Mouse (Mus musculus) liver, postnatal 0 days (tissue): ENCODE data around the gene Inhbe. TPM values are rescaled to one million over a fixed set of nuclear protein-coding genes. Genes with fewer than 3 reads are reported as not detected.

Experiments used
- ATAC-seq: fragments of 200-750 bp; cut with Nextera tagmentation; 2 replicates; pipeline ENCODE4 v1.8.0; 2017; ENCODE audit warnings: mild to moderate bottlenecking, moderate library complexity
- DNase-seq: peaks from one replicate; pipeline ENCODE4 v3.0.0-alpha.2; 2016
- H3K27ac ChIP-seq: fragments of 300-500 bp; sonication (generic); 2 replicates; pipeline ENCODE4 v1.5.1; 2014; ENCODE audit warnings: antibody characterized with exemption, moderate library complexity, mild to moderate bottlenecking, low read depth
- H3K27me3 ChIP-seq: fragments of 300-500 bp; sonication (generic); 2 replicates; pipeline ENCODE4 v1.6.1; 2014; ENCODE audit warnings: low read length, control low read depth, mixed read lengths; ENCODE audit not compliant: insufficient read depth
- H3K36me3 ChIP-seq: fragments of 300-500 bp; sonication (generic); replicated peaks from 2 replicates; pipeline ENCODE4 v1.6.1; 2014; ENCODE audit warnings: mild to moderate bottlenecking, control low read depth, low read length, moderate library complexity, mixed read lengths; ENCODE audit not compliant: insufficient read depth
- H3K4me1 ChIP-seq: fragments of 300-500 bp; sonication (generic); 2 replicates; pipeline ENCODE4 v1.6.1; 2014; ENCODE audit warnings: antibody characterized with exemption, mild to moderate bottlenecking, control low read depth; ENCODE audit not compliant: insufficient read depth
- H3K4me2 ChIP-seq: fragments of 300-500 bp; sonication (generic); 2 replicates; pipeline ENCODE4 v1.6.1; 2014; ENCODE audit warnings: low read depth, mild to moderate bottlenecking, low read length, moderate library complexity, mixed read lengths
- H3K4me3 ChIP-seq: fragments of 300-500 bp; sonication (generic); 2 replicates; pipeline ENCODE4 v1.5.1; 2014; ENCODE audit warnings: low read depth, low read length
- H3K9ac ChIP-seq: fragments of 300-500 bp; sonication (generic); replicated peaks from 2 replicates; pipeline ENCODE4 v1.6.1; 2014; ENCODE audit warnings: mild to moderate bottlenecking, moderate library complexity
- H3K9me3 ChIP-seq: fragments of 300-500 bp; sonication (generic); 2 replicates; pipeline ENCODE4 v1.6.1; 2016; ENCODE audit warnings: mild to moderate bottlenecking, control low read depth, low read length, mixed read lengths
- CTCF ChIP-seq: sonication (generic); IDR thresholded peaks from 2 replicates; pipeline ENCODE4 v1.5.1; 2016; ENCODE audit warnings: antibody characterized with exemption, low read depth
- EP300 ChIP-seq: IDR thresholded peaks from 2 replicates; pipeline ENCODE4 v1.6.1; 2016; ENCODE audit warnings: antibody characterized with exemption, low read depth, mild to moderate bottlenecking
- whole genome bisulfite sequencing: fragments of 180-500 bp; shearing (Covaris S2); extraction: QIAGEN DNeasy Blood & Tissue Kit; methylation state at CpG from one replicate; pipeline ENCODE4 v1.1.7; 2014; ENCODE audit not compliant: insufficient replicate concordance; 5-methylcytosine and 5-hydroxymethylcytosine counted together
- polyA plus RNA-seq: library from polyadenylated mRNA; unstranded; fragments of >200 nt; fragmentation: Nextera tagmentation; extraction: Ambion mirVana; gene quantifications from 2 replicates; pipeline ENCODE4 v1.2.1, GENCODE M21; 2015

Inhbe gene
- polyA plus RNA-seq, 1 experiment from 2014 or later = 18.4 TPM

- TF ChIP-seq CTCF (peak; percentile 89), EP300 (no peak)
- no peaks in the 10 kb centered on the region for H3K9me3 ChIP-seq
- H3K4me3 ChIP-seq = peak overlapping the region; percentile 38
- peak; percentile 82 for DNase-seq
- peak overlapping the region; percentile 66 for H3K4me2 ChIP-seq
- H3K4me1 ChIP-seq = peaks cover 12% of the 10 kb centered on the region
- WGBS = 12% methylated on average over 24 of the region's 24 CpGs
- H3K36me3 ChIP-seq = no peaks in the 10 kb centered on the region
- no peaks in the 10 kb centered on the region for H3K27me3 ChIP-seq
- H3K27ac ChIP-seq = peak overlapping the region; percentile 93
- H3K9ac ChIP-seq = peak overlapping the region; percentile 71
- ATAC-seq = peak; percentile 37
These were observed 3.5 kb downstream of the Inhbe start for GRCm38 (mm10) chr10:127350594-127351284.

GRCm38 (mm10) chr10:127349810-127350209, 4.4 kb downstream of the Inhbe start:
- Histone ChIP-seq H3K9me3 (no peaks in the 10 kb centered on the region), H3K9ac (peak overlapping the region; percentile 71), H3K4me2 (peak overlapping the region; percentile 66), H3K27ac (peak overlapping the region; percentile 93), H3K36me3 (no peaks in the 10 kb centered on the region), H3K4me1 (peaks cover 12% of the 10 kb centered on the region), H3K27me3 (no peaks in the 10 kb centered on the region), H3K4me3 (peak overlapping the region; percentile 38; the same call in 1 of the 2 replicates)
- TF ChIP-seq CTCF (no peak), EP300 (no peak)
- DNase-seq (no peak), ATAC-seq (no peak)
- WGBS = 51% methylated on average over 8 of the region's 8 CpGs

DNA sequence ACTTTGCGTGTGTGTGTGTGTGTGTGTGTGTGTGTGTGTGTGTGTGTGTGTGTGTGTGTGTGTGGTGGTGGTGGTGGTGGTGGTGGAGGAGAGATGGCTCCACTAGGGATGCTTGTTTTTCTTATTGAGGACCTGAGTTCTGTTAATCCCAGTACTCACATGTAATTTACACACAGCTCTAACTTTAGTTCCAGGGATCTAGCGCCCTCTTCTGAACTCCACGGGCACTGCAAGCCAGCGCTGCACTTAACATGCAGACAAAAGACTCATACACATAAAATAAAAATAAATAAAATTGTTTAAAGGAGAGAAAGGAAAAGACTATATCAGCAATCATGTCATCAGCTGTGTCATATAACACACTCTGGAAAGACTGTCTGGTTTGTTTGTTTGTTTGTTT, 5.3 kb downstream of the Inhbe start:
- H3K27ac ChIP-seq = no peak overlapping the region
- peak; percentile 37 for DNase-seq
- H3K36me3 ChIP-seq = no peaks in the 10 kb centered on the region
- peak; percentile 47 for TF ChIP-seq CTCF
- TF ChIP-seq EP300 = no peak
- 69% methylated on average over 4 of the region's 4 CpGs for WGBS
- H3K4me1 ChIP-seq = peaks cover 8% of the 10 kb centered on the region
- no peak overlapping the region for H3K9ac ChIP-seq
- H3K9me3 ChIP-seq = no peaks in the 10 kb centered on the region
- no peak for ATAC-seq
- no peak overlapping the region for H3K4me3 ChIP-seq
- H3K4me2 ChIP-seq = peak overlapping the region; percentile 66; the same call in 1 of the 2 replicates
- H3K27me3 ChIP-seq = no peaks in the 10 kb centered on the region

DNA sequence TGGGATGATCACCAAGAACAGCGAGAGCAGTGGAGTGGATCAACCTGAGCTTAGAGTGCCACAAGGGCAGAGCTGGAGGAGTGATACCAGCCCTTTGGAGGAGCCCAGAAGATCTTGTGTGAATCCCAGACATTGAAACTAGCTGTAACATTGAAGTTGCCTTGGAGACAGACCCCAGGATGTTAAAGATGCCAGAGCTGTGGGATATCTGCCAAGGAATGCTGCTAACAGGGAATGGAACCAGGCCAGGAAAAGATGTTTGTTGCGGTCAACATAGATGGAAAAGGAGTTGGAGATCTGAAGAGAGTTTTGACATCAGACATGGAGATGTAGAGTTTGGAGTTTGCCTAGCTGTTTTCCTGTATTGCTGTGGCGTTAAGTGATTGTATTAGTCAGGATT, 8.0 kb downstream of the Inhbe start:
- Histone ChIP-seq H3K4me1 (peaks cover 6% of the 10 kb centered on the region), H3K36me3 (no peaks in the 10 kb centered on the region), H3K4me3 (no peak overlapping the region), H3K9me3 (no peaks in the 10 kb centered on the region), H3K4me2 (no peak overlapping the region), H3K27ac (no peak overlapping the region), H3K9ac (no peak overlapping the region), H3K27me3 (peaks cover 10% of the 10 kb centered on the region)
- ATAC-seq (no peak), DNase-seq (no peak)
- no peak for TF ChIP-seq CTCF
- no peak for TF ChIP-seq EP300
- WGBS = 77% methylated on average over 3 of the region's 3 CpGs

- no peaks in the 10 kb centered on the region for H3K9me3 ChIP-seq
- peaks cover 34% of the 10 kb centered on the region for H3K27me3 ChIP-seq
- ATAC-seq = no peak
- H3K27ac ChIP-seq = no peak overlapping the region
- H3K4me3 ChIP-seq = no peak overlapping the region
- H3K9ac ChIP-seq = no peak overlapping the region
- 43% methylated on average over 3 of the region's 3 CpGs for WGBS
- no peak for DNase-seq
- peaks cover 18% of the 10 kb centered on the region for H3K4me1 ChIP-seq
- TF ChIP-seq CTCF = no peak
- no peak for TF ChIP-seq EP300
- H3K4me2 ChIP-seq = no peak overlapping the region
- no peaks in the 10 kb centered on the region for H3K36me3 ChIP-seq
These were observed 11.2 kb downstream of the Inhbe start for GRCm38 (mm10) chr10:127343029-127343428.

DNA sequence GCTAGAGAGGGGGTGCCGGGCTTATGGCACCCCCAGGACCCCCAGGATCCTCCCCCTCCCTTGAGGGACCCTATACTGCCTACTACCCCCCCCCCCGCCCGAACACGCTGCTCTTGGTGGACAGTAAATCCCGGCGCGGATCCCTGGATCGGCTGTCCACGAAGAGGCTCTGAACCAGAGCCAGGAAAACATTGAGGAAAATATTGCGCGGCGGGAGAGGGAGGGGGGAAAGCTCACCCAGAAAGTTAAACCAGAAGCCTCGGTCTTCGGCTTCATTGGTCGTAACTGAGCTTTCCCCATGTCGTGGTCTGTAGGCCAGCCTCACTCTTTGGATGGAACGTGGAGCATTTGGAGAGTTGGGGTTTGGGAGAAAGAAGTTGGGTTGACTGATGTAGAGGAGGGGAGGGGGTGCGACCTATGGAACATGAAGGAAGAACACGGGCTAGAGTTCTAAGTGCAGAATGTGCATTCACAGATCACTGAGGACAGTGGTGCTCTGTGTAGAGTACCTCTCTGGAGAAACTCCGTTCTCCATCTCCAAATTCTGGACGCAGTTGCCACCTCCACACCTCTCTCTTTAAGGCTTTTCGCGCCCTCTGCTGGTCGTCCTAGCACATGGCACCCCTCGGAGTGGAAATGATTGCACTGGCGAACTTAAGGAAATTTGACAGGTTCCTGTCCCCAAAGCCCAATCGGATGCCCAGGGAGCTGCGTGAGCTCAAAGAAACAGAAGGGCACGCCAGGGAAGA, 12.1 kb downstream of the Inhbe start, which contains the start of gene Gli1:
Gli1 (minus strand) TSS at position 84 of the 749 bp plus-strand sequence.
- Histone ChIP-seq H3K4me1 (peaks cover 18% of the 10 kb centered on the region), H3K4me3 (peak within 1 kb of the TSS; percentile 24), H3K27ac (no peak within 1 kb of the TSS), H3K4me2 (peak within 1 kb of the TSS; percentile 62), H3K9ac (no peak within 1 kb of the TSS), H3K9me3 (no peaks in the 10 kb centered on the region), H3K36me3 (no peaks in the 10 kb centered on the region), H3K27me3 (peaks cover 38% of the 10 kb centered on the region)
- ATAC-seq = peak; percentile 63
- TF ChIP-seq CTCF = peak; percentile 93
- TF ChIP-seq EP300 = no peak
- DNase-seq = peak; percentile 88
- under 1% methylated on average over 29 of the region's 29 CpGs for WGBS
